Mouse (Mus musculus): ENCODE data around the gene Sycp2. TPM values are rescaled to one million over a fixed set of nuclear protein-coding genes. Genes with fewer than 3 reads are reported as not detected.
A peak's percentile ranks its signal among the peaks of the same experiment; 100 is the strongest.
"Not testable (repeated sequence)": the region's sequence is repeated elsewhere in the genome, so short reads cannot be mapped to it uniquely, and the experiment has no call there.

The Sycp2 gene
- total RNA-seq, 2 experiments from 2014 or later: 0.67 to 1.1 TPM

GRCm38 (mm10) chr2:178413481-178414260 is 6.2 kb upstream of the Sycp2 start:
- peak; percentile 33 to 42 for DNase-seq

- no peak for DNase-seq
Measured at GRCm38 (mm10) chr2:178413081-178413480, 5.6 kb upstream of the Sycp2 start.

- no peak for DNase-seq
Measured at GRCm38 (mm10) chr2:178412598-178412997, 5.1 kb upstream of the Sycp2 start.

- no peak for DNase-seq
Measured at GRCm38 (mm10) chr2:178410286-178410685, 2.8 kb upstream of the Sycp2 start.

GRCm38 (mm10) chr2:178409024-178409423 is 1.5 kb upstream of the Sycp2 start:
- no peak for DNase-seq

- no peak for DNase-seq
Measured at GRCm38 (mm10) chr2:178342597-178342996, 64.9 kb downstream of the Sycp2 start.

GRCm38 (mm10) chr2:178342105-178342504 is 65.4 kb downstream of the Sycp2 start:
- DNase-seq: not testable (repeated sequence)

GRCm38 (mm10) chr2:178339044-178339443 is 68.4 kb downstream of the Sycp2 start:
- DNase-seq: no peak

- no peak for DNase-seq
Measured at GRCm38 (mm10) chr2:178337878-178338277, 69.6 kb downstream of the Sycp2 start.

GRCm38 (mm10) chr2:178329986-178330385 is 77.5 kb downstream of the Sycp2 start:
- DNase-seq: no peak

GRCm38 (mm10) chr2:178329551-178329950 is 77.9 kb downstream of the Sycp2 start:
- DNase-seq: no peak

- peak; percentile 83 to 87 for DNase-seq
Measured at GRCm38 (mm10) chr2:178327466-178328040, 79.9 kb downstream of the Sycp2 start.

GRCm38 (mm10) chr2:178326750-178327465 is 80.6 kb downstream of the Sycp2 start:
- no peak for DNase-seq

- DNase-seq: no peak
Measured at GRCm38 (mm10) chr2:178326067-178326466, 81.4 kb downstream of the Sycp2 start.

- no peak for DNase-seq
Measured at GRCm38 (mm10) chr2:178324818-178325217, 82.7 kb downstream of the Sycp2 start.

- DNase-seq: no peak
Measured at GRCm38 (mm10) chr2:178324410-178324809, 83.1 kb downstream of the Sycp2 start.

GRCm38 (mm10) chr2:178321271-178321670 is 86.2 kb downstream of the Sycp2 start:
- no peak for DNase-seq

- no peak for DNase-seq
Measured at GRCm38 (mm10) chr2:178319766-178320165, 87.7 kb downstream of the Sycp2 start.

GRCm38 (mm10) chr2:178316281-178316680 is 91.2 kb downstream of the Sycp2 start:
- no peak for DNase-seq

- DNase-seq: no peak
Measured at GRCm38 (mm10) chr2:178313539-178313938, 93.9 kb downstream of the Sycp2 start.

GRCm38 (mm10) chr2:178304669-178305068 is 102.8 kb downstream of the Sycp2 start:
- no peak for DNase-seq

- no peak for DNase-seq
Measured at GRCm38 (mm10) chr2:178304188-178304529, 103.3 kb downstream of the Sycp2 start.

GRCm38 (mm10) chr2:178303453-178304187 is 103.9 kb downstream of the Sycp2 start:
- peak in 1 of 2 experiments; percentile 26 for DNase-seq

Measured in layer of hippocampus, postnatal 36 days (tissue).